Mouse (Mus musculus): Measurements from ENCODE around the gene Slc18a2.
A peak's percentile ranks its signal among the peaks of the same experiment; 100 is the strongest.

Gene Slc18a2

GRCm38 (mm10) chr19:59261604-59262003 lies 908 bp downstream of the Slc18a2 start:
- TF ChIP-seq GATA4 (IDR thresholded peaks at IDR 0.05; ENCODE audit: insufficient replicate concordance, low read length): peak; percentile 90

GRCm38 (mm10) chr19:59263171-59263570 lies 2.5 kb downstream of the Slc18a2 start:
- TF ChIP-seq GATA4 (IDR thresholded peaks at IDR 0.05; ENCODE audit: insufficient replicate concordance, low read length): no peak

- no peak for TF ChIP-seq GATA4 (IDR thresholded peaks at IDR 0.05; ENCODE audit: insufficient replicate concordance, low read length)
These were observed 4.3 kb downstream of the Slc18a2 start for GRCm38 (mm10) chr19:59264838-59265532.

- no peak for TF ChIP-seq GATA4 (IDR thresholded peaks at IDR 0.05; ENCODE audit: insufficient replicate concordance, low read length)
These were observed 5.2 kb downstream of the Slc18a2 start for GRCm38 (mm10) chr19:59265907-59266306.

GRCm38 (mm10) chr19:59267417-59267963 lies 6.8 kb downstream of the Slc18a2 start:
- no peak for TF ChIP-seq GATA4 (IDR thresholded peaks at IDR 0.05; ENCODE audit: insufficient replicate concordance, low read length)

GRCm38 (mm10) chr19:59273190-59273589 lies 12.5 kb downstream of the Slc18a2 start:
- TF ChIP-seq GATA4 (IDR thresholded peaks at IDR 0.05; ENCODE audit: insufficient replicate concordance, low read length): no peak

GRCm38 (mm10) chr19:59276354-59276753 lies 15.7 kb downstream of the Slc18a2 start:
- no peak for TF ChIP-seq GATA4 (IDR thresholded peaks at IDR 0.05; ENCODE audit: insufficient replicate concordance, low read length)

- no peak for TF ChIP-seq GATA4 (IDR thresholded peaks at IDR 0.05; ENCODE audit: insufficient replicate concordance, low read length)
These were observed 20.1 kb downstream of the Slc18a2 start for GRCm38 (mm10) chr19:59280841-59281240.

GRCm38 (mm10) chr19:59282001-59282400 lies 21.3 kb downstream of the Slc18a2 start:
- no peak for TF ChIP-seq GATA4 (IDR thresholded peaks at IDR 0.05; ENCODE audit: insufficient replicate concordance, low read length)

- no peak for TF ChIP-seq GATA4 (IDR thresholded peaks at IDR 0.05; ENCODE audit: insufficient replicate concordance, low read length)
These were observed 28.3 kb downstream of the Slc18a2 start for GRCm38 (mm10) chr19:59289042-59289441.

- no peak for TF ChIP-seq GATA4 (IDR thresholded peaks at IDR 0.05; ENCODE audit: insufficient replicate concordance, low read length)
These were observed 29.1 kb downstream of the Slc18a2 start for GRCm38 (mm10) chr19:59289811-59290210.

- TF ChIP-seq GATA4 (IDR thresholded peaks at IDR 0.05; ENCODE audit: insufficient replicate concordance, low read length): no peak
These were observed 31.6 kb downstream of the Slc18a2 start for GRCm38 (mm10) chr19:59292183-59292839.

GRCm38 (mm10) chr19:59315308-59315707 lies 54.6 kb downstream of the Slc18a2 start:
- TF ChIP-seq GATA4 (IDR thresholded peaks at IDR 0.05; ENCODE audit: insufficient replicate concordance, low read length): no peak

GRCm38 (mm10) chr19:59316571-59316970 lies 55.9 kb downstream of the Slc18a2 start:
- no peak for TF ChIP-seq GATA4 (IDR thresholded peaks at IDR 0.05; ENCODE audit: insufficient replicate concordance, low read length)

- TF ChIP-seq GATA4 (IDR thresholded peaks at IDR 0.05; ENCODE audit: insufficient replicate concordance, low read length): no peak
These were observed 61.3 kb downstream of the Slc18a2 start, which contains the start of gene Rps12-ps3 for GRCm38 (mm10) chr19:59321990-59322389. Gene Rps12-ps3, plus strand, starts transcription at chr19:59322290.

- TF ChIP-seq GATA4 (IDR thresholded peaks at IDR 0.05; ENCODE audit: insufficient replicate concordance, low read length): no peak
These were observed 70.1 kb downstream of the Slc18a2 start for GRCm38 (mm10) chr19:59330816-59331225.
